Mouse (Mus musculus) MEL (cell line): ENCODE results near the gene Scn2b.

ENCODE experiments used
- CHD1 ChIP-seq: IDR thresholded peaks from 2 replicates; pipeline ENCODE4 v1.6.1; 2012; ENCODE audit warnings: low read depth, mild to moderate bottlenecking, inconsistent platforms, low read length, improper control_type of control experiment
- CTCF ChIP-seq, 3 experiments: IDR thresholded peaks in 2 of 3; conservative IDR thresholded peaks in 1 of 3; 2 replicates each; pipeline ENCODE4 v1.5.1; 2011 to 2012; ENCODE audit warnings: low read length in 3 of 3, low read depth in 2 of 3, mild to moderate bottlenecking in 2 of 3, improper control_type of control experiment in 1 of 3, inconsistent platforms in 1 of 3, mixed read lengths in 1 of 3, moderate library complexity in 1 of 3; ENCODE audit not compliant: control insufficient read depth in 1 of 3, insufficient read depth in 1 of 3, poor library complexity in 1 of 3, severe bottlenecking in 1 of 3
- E2F4 ChIP-seq: IDR thresholded peaks from 2 replicates; pipeline ENCODE4 v1.6.1; 2011; ENCODE audit warnings: low read depth, low read length, improper control_type of control experiment, borderline replicate concordance
- HCFC1 ChIP-seq: IDR thresholded peaks from 2 replicates; pipeline ENCODE4 v1.6.1; 2012; ENCODE audit warnings: low read depth, mild to moderate bottlenecking, inconsistent platforms, low read length, improper control_type of control experiment, moderate library complexity
- MAFK ChIP-seq: IDR thresholded peaks from 2 replicates; pipeline ENCODE4 v1.6.1; 2011; ENCODE audit warnings: low read depth, mild to moderate bottlenecking, low read length, improper control_type of control experiment, borderline replicate concordance
- MXI1 ChIP-seq: IDR thresholded peaks from 2 replicates; pipeline ENCODE4 v1.6.1; 2011; ENCODE audit warnings: mild to moderate bottlenecking, low read depth, low read length, improper control_type of control experiment
- POLR2A ChIP-seq, 2 experiments: IDR thresholded peaks; 2 replicates each; pipeline ENCODE4 v1.6.1; 2011 to 2012; ENCODE audit warnings: low read length in 2 of 2, mild to moderate bottlenecking in 2 of 2, control low read depth in 1 of 2, improper control_type of control experiment in 1 of 2, low read depth in 1 of 2, moderate library complexity in 1 of 2; ENCODE audit not compliant: control insufficient read depth in 1 of 2, insufficient read depth in 1 of 2, poor library complexity in 1 of 2
- TBP ChIP-seq: IDR thresholded peaks from 2 replicates; pipeline ENCODE4 v1.8.0; 2011; ENCODE audit warnings: low read depth, low read length, improper control_type of control experiment
- UBTF ChIP-seq: IDR thresholded peaks from 2 replicates; pipeline ENCODE4 v1.6.1; 2012; ENCODE audit warnings: low read depth, mild to moderate bottlenecking, inconsistent platforms, low read length, improper control_type of control experiment, moderate library complexity, borderline replicate concordance; ENCODE audit not compliant: insufficient read depth
- USF1 ChIP-seq: IDR thresholded peaks from 2 replicates; pipeline ENCODE4 v1.6.1; 2014; ENCODE audit warnings: low read depth, mild to moderate bottlenecking, inconsistent platforms, low read length, improper control_type of control experiment, moderate library complexity
- USF2 ChIP-seq, 2 experiments: IDR thresholded peaks; 2 replicates each; pipeline ENCODE4 v1.6.1; 2011 to 2012; ENCODE audit warnings: improper control_type of control experiment in 2 of 2, low read length in 2 of 2, borderline replicate concordance in 1 of 2, inconsistent platforms in 1 of 2, low read depth in 1 of 2, mild to moderate bottlenecking in 1 of 2; ENCODE audit not compliant: insufficient read depth in 1 of 2

- TF ChIP-seq E2F4 (no peak), CTCF (IDR thresholded peaks at IDR 0.05 in 2 of 3, conservative IDR thresholded peaks at IDR 0.05 in 1 of 3; ENCODE audit: control insufficient read depth in 1 of 3, insufficient read depth in 1 of 3, low read depth in 2 of 3, low read length in 3 of 3, poor library complexity in 1 of 3, severe bottlenecking in 1 of 3) (peak; percentile 65 to 76 (median 71)), CHD1 (no peak), POLR2A (IDR thresholded peaks at IDR 0.05; ENCODE audit: control insufficient read depth in 1 of 2, insufficient read depth in 1 of 2, low read depth in 1 of 2, low read length in 2 of 2, poor library complexity in 1 of 2) (no peak), USF1 (no peak), UBTF (no peak), TBP (no peak), HCFC1 (no peak), MXI1 (no peak), MAFK (no peak), USF2 (IDR thresholded peaks at IDR 0.05; ENCODE audit: borderline replicate concordance in 1 of 2, insufficient read depth in 1 of 2, low read depth in 1 of 2, low read length in 2 of 2) (no peak)
These were observed 28.6 kb downstream of the Scn2b start for GRCm38 (mm10) chr9:45146267-45146597.
